Mouse (Mus musculus) layer of hippocampus, adult 2 months (tissue): ENCODE measurements around the gene Bicdl1. TPM values are rescaled to one million over a fixed set of nuclear protein-coding genes. Genes with fewer than 3 reads are reported as not detected.
"Not testable (repeated sequence)": the region's sequence is repeated elsewhere in the genome, so short reads cannot be mapped to it uniquely, and the experiment has no call there.

ENCODE experiments used
- DNase-seq, 2 experiments: peaks; one replicate each; pipeline ENCODE4 v3.0.0; 2022; ENCODE audit warnings: low spot score in 2 of 2
- H3K27ac ChIP-seq: fragments of 200-600 bp; 2 replicates; pipeline ENCODE4 v1.8.1; 2022
- H3K4me3 ChIP-seq: fragments of 200-600 bp; 2 replicates; pipeline ENCODE4 v1.8.1; 2022; ENCODE audit warnings: mild to moderate bottlenecking
- CTCF ChIP-seq: fragments of 200-600 bp; conservative IDR thresholded peaks from 2 replicates; pipeline ENCODE4 v1.8.1; 2022; ENCODE audit warnings: antibody characterized with exemption, mild to moderate bottlenecking, moderate library complexity
- long read RNA-seq, 2 experiments: library from polyadenylated mRNA; stranded (forward); transcript quantifications; one replicate each; pipeline ENCODE4 v2.0.0; 2021; ENCODE audit warnings: borderline mapping rate in 2 of 2
- total RNA-seq, 2 experiments: library from RNA; stranded (reverse); gene quantifications; 2 replicates each; pipeline ENCODE4 v1.2.3; 2021

Gene Bicdl1
- 100 to 1,000 TPM; 123 to 125 TPM for total RNA-seq
- long read RNA-seq, experiment 1, transcript Bicdl1-210 (1 exons, 1,620 nt) = major isoform, 5 of 16 reads
- long read RNA-seq, experiment 1, partial matches to known transcripts = 2 of 16 reads
- long read RNA-seq, experiment 1, other reads (novel, unspliced or antisense) = 7 of 16 reads
- long read RNA-seq, experiment 2, transcript Bicdl1-210 (1 exons, 1,620 nt) = major isoform, 7 of 25 reads
- long read RNA-seq, experiment 2, partial matches to known transcripts = 2 of 25 reads
- long read RNA-seq, experiment 2, other reads (novel, unspliced or antisense) = 12 of 25 reads

- Histone ChIP-seq H3K27ac (peak within 1 kb of the TSS; percentile 92), H3K4me3 (peak within 1 kb of the TSS; percentile 82)
- TF ChIP-seq CTCF = no peak
- DNase-seq = peak; percentile 19 to 45
These were observed at the start of gene Bicdl1 for GRCm38 (mm10) chr5:115731001-115731731. Gene Bicdl1, minus strand, starts transcription at chr5:115731621.

DNA sequence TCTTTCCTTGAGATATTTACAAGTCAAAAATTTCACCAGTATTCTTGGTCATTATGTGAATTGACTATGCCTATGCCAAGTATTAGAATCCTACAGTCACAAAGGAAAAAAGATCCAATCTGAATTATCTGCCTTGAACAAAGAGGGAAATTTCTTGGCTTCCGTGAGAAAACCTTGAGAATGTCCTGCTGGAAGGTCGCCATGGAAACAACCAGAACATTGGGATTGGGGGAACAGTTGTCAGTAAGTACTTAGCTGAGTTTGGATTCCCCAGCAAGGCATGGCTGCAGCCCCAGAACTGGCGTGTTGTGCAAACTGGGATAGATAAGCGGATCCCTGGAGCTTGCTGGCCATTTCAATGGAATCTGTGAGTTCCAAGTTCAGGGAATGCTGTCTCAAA is 45.5 kb upstream of the Bicdl1 start:
- no peak overlapping the region for H3K27ac ChIP-seq
- DNase-seq = no peak
- TF ChIP-seq CTCF = no peak
- no peak overlapping the region for H3K4me3 ChIP-seq

GRCm38 (mm10) chr5:115775350-115775749 is 43.9 kb upstream of the Bicdl1 start:
- Histone ChIP-seq H3K4me3 (no peak overlapping the region), H3K27ac (no peak overlapping the region)
- no peak for DNase-seq
- TF ChIP-seq CTCF = no peak

GRCm38 (mm10) chr5:115770048-115770447 is 38.6 kb upstream of the Bicdl1 start:
- DNase-seq = no peak
- Histone ChIP-seq H3K4me3 (no peak overlapping the region), H3K27ac (no peak overlapping the region)
- peak; percentile 37 for TF ChIP-seq CTCF

DNA sequence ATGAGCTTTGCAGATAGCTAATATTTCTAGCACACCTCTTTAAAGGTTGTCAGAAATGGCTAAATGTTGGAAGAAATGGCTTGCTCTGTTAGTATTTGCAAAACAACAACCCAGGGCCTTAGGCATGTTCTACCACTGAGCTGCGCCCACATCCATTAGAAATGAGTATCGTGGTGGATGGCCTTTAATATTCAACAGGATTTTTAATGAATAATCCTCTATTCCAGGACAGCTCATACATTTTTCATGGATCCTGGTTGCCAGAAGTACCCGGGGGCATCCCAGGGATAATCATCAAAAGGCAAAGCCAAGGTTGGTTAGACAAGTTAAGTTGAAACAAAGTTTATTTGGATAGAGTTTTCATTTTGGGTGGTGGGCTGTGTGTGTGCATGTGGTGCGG is 37.7 kb upstream of the Bicdl1 start:
- TF ChIP-seq CTCF = no peak
- no peak overlapping the region for H3K4me3 ChIP-seq
- DNase-seq = no peak
- H3K27ac ChIP-seq = no peak overlapping the region

DNA sequence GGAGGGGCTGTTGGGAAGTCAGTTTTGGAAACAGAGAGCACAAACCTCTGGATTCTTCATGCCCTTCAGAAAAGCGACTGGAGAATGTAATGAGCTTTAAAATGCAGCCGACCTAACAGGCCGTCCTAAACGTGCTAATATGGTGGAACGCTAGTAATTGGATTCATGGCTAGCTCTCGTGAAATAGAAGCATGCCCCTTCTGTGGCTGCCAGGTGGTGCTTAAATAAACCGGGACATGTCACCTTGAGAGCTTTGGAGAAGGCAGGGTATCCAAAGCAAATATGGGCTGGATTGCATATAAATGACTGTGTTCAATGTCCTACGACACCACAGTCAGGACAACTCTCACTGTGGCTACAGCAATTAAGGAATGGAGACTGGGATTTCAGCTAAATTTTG is 35.4 kb upstream of the Bicdl1 start:
- H3K4me3 ChIP-seq = no peak overlapping the region
- no peak for DNase-seq
- no peak overlapping the region for H3K27ac ChIP-seq
- TF ChIP-seq CTCF = no peak

DNA sequence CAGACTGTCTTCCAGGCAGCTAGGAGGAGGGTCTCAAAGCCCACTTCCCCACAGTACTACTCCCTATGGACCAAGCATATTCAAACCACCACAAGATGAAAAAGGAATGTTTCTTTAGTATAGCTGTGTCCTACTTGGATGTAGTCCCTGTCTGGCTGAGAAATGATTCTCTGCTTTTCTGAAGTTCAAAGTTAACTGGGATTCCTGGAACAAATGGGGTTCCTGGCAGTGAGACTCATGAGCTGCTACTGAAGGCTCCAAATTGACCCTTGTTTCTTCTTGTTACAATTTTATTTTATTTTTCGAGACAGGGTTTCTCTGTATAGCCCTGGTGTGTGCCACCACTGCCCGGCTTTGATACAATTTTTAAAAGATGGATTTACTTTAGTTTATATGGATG is 32.6 kb upstream of the Bicdl1 start:
- no peak overlapping the region for H3K4me3 ChIP-seq
- DNase-seq = no peak
- no peak for TF ChIP-seq CTCF

DNA sequence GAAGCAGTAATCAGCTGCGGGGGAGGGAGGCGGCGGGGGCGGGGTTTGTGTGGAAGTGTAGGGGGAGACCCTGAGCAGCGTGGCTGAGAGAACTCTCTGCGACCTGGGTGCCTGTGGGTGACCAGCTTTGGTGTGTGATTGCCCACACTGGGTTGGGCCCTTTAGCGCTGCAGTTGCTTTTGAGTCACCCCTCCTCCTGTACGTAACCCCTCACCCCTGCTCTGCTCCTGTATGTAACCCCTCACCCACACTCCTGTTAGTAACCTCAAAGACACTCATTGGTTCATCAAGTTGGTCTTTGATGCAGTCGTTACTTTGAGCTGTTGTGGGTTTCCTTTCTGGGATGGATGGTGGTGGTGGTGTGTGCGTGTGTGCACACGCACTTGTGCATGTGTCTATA is 29.5 kb upstream of the Bicdl1 start:
- H3K27ac ChIP-seq = no peak overlapping the region
- H3K4me3 ChIP-seq = no peak overlapping the region
- no peak for DNase-seq
- no peak for TF ChIP-seq CTCF

More for the DNA sequence above, 32.6 kb upstream of the Bicdl1 start:
- no peak overlapping the region for H3K27ac ChIP-seq

- no peak for DNase-seq
- no peak for TF ChIP-seq CTCF
These were observed 27.2 kb upstream of the Bicdl1 start for GRCm38 (mm10) chr5:115758431-115759180.

DNA sequence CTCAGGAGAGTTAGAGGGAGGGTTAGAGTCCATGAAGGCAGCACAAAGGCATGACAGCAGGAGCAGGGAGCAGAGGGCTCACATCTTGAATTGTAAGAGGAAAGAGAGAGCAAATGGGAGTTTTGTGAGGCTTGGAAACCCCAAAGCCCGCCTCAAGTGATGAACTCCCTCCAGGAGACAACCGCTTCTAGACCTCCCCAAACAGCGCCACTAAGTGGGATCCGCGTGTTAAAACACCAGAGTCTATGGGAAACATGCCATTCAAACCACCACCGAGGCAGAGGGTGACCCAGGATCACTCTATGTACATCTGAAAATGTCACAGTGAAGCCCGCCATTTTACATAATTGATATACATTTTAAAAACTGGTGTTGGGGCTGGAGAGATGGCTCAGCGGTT is 26.1 kb upstream of the Bicdl1 start:
- DNase-seq = no peak
- Histone ChIP-seq H3K4me3 (no peak overlapping the region), H3K27ac (no peak overlapping the region)
- no peak for TF ChIP-seq CTCF

More at GRCm38 (mm10) chr5:115758431-115759180, 27.2 kb upstream of the Bicdl1 start:
- no peak overlapping the region for H3K4me3 ChIP-seq
- H3K27ac ChIP-seq = no peak overlapping the region

GRCm38 (mm10) chr5:115755501-115755900 is 24.1 kb upstream of the Bicdl1 start:
- no peak for TF ChIP-seq CTCF
- Histone ChIP-seq H3K27ac (no peak overlapping the region), H3K4me3 (no peak overlapping the region)
- no peak for DNase-seq

GRCm38 (mm10) chr5:115754831-115755230 is 23.4 kb upstream of the Bicdl1 start:
- no peak for DNase-seq
- no peak for TF ChIP-seq CTCF
- Histone ChIP-seq H3K27ac (no peak overlapping the region), H3K4me3 (no peak overlapping the region)

- no peak for TF ChIP-seq CTCF
- Histone ChIP-seq H3K4me3 (no peak overlapping the region), H3K27ac (no peak overlapping the region)
- no peak for DNase-seq
These were observed 21.5 kb upstream of the Bicdl1 start for GRCm38 (mm10) chr5:115752883-115753282.

DNA sequence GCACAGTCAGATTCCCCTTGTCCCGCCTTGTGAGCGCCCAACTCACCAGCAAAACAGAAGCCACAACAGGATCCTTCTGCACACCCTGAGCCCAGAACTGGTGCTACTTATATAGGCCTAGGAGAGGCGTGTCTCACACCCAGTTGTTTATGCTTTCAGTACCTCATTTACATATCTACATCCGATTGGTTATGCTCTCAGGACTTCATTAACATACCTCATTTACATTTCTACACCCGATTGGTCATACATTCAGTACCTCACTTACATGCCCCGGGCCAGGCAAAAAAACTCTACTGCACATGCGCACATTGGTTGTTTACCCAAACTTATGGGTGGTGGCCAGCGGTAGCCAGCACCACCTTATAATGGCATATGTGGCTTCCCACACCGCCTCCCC is 20.5 kb upstream of the Bicdl1 start:
- DNase-seq, H3K27ac ChIP-seq, H3K4me3 ChIP-seq: not testable (repeated sequence)
